Mouse (Mus musculus): ENCODE measurements around the gene Dpep2nb.

GRCm38 (mm10) chr8:106055038-106055437 is 49.3 kb upstream of the Dpep2nb start:
- no peak for TF ChIP-seq CTCF (IDR thresholded peaks at IDR 0.05; ENCODE audit: borderline replicate concordance, insufficient read depth, low read depth, low read length)
- no peak for TF ChIP-seq POLR2A (IDR thresholded peaks at IDR 0.05; ENCODE audit: borderline replicate concordance, insufficient read depth, low read length)

All from cerebellum, adult 2 months (tissue).